Mouse (Mus musculus) right cerebral cortex, postnatal 4 days (tissue): ENCODE measurements around the gene Cyp2t4.

Source experiments
- DNase-seq: peaks from one replicate; pipeline ENCODE4 v3.0.0-alpha.2; 2022

The Cyp2t4 gene

DNA sequence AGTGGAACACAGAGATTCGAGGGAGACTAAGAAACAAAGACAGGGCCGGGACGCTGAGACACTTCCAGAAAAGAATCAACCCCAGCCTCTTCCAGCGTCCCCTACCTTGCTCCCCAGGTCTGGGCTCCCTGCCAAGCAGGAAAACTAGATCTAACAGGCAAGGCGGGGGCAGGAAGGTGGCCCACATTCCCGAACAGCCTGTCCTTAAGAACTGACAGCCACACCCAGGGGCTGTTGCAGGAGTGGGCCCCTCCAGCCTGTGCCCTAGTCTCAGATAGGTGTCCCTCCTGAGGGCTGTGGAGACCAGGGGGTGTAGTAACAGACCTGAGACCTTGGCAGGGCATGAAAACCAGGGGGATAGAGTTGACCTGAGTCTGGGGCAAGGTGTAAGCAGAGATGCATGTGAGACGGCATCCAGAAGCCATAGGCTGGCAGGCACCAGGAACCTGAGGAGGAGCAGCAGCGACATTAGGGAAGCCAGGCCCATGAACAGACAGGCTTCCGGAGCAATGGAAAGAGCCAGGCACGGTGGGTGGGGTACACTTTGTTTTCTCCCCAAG, at the start of gene Cyp2t4:
Gene Cyp2t4 (plus strand): TSS at position 510 of the 560 bp plus-strand sequence.
- no peak for DNase-seq

DNA sequence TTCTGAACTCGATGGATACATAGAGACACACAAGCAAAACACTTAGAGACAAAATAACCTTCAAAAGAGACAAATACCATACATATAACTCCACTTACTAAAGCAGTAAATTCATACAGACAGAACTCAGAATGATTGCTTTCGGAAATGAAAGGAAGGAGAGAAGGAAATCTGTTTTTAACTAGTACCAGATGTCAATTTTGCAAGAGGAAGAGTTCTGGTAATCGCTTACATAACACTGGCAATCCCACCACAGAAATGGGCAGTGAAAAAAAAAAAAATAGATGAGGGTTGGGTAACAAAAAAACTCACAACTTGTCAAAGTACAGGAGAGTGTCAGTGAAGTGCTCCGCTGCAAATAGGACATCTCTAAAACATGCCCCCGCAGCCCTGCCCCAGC, 48.6 kb upstream of the Cyp2t4 start:
- no peak for DNase-seq

DNA sequence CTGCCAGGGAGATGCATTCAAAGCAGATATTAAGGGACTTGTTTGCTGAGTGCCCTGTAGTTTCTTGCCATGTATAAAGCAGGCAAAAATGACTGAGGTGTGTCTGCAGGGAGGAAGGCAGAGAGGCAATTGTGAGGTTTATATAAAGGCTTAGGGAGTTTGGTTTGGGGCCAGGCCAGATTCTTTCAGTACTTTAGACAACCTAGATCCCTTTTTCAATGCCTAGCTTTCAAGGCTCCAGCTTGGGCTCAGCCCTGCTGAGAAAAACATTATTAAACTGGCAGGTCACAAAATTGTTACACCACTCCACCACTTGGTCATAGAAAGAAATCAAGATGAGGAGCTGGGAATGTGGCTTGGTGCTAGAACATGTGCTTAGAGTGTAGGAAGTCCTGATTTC, 43.2 kb upstream of the Cyp2t4 start:
- DNase-seq = no peak

GRCm38 (mm10) chr7:27111038-27111437, 42.5 kb upstream of the Cyp2t4 start:
- DNase-seq = no peak

DNA sequence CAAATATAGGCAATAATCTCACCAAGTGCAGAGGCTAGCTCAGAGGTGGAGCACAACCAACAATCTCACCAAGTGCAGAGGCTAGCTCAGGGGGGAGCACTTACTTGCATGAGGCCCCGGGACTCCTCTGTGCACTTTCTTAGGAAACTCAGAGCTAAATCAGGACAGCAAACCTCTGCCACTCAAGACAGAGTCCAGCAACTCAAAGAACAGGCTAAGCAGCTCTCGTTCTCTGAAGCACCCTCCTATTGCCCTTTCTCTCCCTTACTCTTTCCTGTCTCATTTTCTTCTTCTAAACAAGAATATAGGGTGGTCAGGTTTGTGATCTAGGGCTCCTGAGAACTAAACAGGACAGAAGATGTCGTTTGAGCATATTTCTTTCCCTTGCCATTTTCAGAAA, 41.5 kb upstream of the Cyp2t4 start:
- DNase-seq = no peak

DNA sequence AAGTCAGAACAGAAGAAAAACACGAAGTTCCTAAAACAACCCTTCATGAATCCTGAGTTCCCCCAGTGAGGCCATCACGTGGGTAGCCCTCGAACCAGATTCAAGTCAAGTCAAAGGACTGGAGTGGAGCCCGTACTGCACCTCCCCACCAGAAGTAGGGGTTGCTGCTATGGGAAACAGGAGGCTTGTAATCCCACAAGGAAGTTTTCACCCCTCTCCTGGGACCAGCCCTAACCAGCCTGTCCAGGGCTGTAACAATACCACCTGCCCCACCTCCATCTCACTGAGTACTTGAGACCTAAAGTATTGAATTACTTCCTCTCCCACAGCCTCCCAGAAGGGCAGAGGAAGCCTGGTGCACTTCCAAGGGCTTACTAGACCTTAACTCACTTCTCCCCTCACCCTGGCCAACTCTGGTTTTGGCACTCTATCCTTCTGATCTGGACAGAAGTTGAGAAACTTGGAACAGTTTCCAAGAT, 35.4 kb upstream of the Cyp2t4 start:
- DNase-seq = no peak

GRCm38 (mm10) chr7:27119676-27120075, 33.8 kb upstream of the Cyp2t4 start, which contains the start of gene Cyp2f2:
Cyp2f2 (plus strand) TSS chr7:27119909.
- DNase-seq = no peak

DNA sequence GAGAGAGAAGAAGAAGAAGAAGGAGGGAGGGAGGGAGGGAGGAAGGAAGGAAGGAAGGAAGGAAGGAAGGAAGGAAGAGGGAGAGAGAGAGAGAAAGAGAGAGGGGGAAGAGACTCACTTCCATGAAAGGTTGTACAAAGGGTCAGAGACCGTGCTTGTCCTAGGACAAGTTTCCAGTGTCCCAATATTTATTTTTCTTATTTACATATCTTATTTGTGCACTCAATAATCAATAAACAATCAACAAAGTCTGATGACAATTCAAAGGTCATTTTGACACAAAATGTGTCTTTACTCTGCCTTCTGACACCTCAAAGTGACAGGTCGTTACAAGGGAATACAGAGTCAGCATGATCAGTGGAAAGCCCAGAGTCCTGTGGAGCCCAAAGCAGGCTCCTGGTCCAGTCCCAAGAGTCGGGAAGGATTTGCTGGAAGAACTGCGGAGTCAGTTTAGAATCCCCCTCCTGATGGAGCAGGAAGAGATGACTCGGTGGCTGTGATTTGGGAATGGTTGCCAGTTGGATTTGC, 29.1 kb upstream of the Cyp2t4 start:
- DNase-seq = no peak

- no peak for DNase-seq
Measured at GRCm38 (mm10) chr7:27124969-27125368, 28.5 kb upstream of the Cyp2t4 start.

DNA sequence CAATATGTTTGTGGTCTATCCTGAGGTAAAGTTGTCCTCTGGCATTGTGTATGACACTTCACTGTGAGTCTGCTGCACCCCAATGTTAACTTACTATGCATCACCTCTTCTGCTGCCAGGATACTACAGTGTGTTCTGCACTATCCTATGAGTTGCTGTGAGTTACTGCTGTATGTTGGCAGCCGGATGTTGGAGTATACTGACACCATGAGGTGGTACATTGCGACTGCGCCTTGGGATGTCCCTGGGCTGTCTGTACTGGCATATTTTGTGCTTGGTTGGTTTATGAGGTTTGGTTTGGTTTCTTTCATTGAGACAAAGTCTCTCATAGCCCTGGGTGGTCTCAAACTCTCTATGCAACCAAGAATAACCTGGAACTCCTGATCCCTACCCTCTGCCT, 25.4 kb upstream of the Cyp2t4 start:
- peak; percentile 28 for DNase-seq

DNA sequence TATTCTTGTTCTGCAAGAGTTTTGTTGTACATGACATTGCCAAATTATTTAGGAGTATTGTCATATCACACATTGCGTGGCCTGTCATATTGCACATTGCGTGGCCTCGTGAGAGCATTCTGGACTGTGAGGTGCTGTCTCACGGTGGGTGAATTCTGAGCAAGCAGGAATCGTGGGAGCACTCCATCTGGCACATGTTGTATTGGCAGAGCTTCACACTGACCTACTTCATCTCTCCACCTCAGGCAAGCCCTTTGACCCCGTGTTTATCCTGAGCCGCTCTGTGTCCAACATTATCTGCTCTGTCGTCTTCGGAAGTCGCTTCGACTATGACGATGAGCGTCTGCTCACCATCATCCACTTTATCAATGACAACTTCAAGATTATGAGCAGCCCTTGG, 24.6 kb upstream of the Cyp2t4 start:
- DNase-seq = no peak

- DNase-seq = no peak
Measured at GRCm38 (mm10) chr7:27129811-27130210, 23.7 kb upstream of the Cyp2t4 start.

DNA sequence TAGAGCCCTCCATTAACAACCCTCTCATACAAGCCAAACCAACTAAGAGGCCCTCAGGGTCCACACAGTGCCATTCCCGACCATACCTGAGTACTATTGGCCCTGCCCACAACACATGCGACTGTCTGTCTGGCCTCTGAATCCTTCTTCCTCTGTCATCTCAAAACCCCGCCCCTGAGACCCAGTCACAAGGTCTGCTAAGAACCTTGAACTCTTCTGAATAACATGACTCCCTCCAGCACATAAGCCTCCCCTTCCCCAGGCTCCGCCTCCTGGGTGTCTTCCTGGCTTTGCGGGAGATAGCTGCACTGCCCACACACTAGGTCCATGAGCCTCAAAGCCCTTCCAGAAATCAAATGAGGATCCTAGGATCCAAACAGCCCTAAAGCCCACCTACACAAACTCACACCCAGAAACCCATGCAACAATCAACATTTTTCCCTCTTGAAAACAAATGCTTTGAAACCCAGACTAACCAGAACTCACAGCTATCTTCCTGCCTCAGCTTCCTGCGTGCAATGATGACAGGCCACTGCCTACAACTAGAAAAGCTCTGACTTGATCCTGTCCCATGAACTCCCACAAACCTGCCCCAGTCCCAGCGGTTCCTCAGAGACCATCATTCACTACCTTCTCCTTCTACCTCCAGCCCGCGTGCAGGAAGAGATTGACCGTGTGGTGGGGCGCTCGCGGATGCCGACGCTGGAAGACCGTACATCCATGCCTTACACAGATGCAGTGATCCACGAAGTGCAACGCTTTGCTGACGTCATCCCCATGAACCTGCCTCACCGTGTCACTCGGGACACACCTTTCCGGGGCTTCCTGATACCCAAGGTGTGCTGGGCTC, 22.8 kb upstream of the Cyp2t4 start:
- DNase-seq = no peak

DNA sequence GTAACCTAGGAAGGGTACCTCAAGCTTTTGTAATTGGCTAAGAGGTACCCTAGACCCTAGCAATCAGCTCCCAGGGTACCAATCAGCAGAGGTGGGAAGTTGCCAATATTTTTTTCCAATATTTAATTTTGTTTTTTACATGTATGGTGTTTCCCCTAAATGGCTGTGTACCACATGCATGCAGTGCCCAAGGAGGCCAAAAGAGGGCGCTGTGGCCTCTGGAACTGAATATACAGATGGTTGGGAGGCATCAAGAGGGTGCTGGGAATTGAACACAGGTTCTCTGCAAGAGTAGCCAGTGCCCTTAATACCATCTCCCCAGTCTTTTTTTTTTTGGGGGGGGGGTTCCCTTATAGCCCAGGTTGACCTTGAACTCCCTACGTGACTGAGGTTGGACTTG, 22.1 kb upstream of the Cyp2t4 start:
- no peak for DNase-seq

GRCm38 (mm10) chr7:27132588-27132987, 20.9 kb upstream of the Cyp2t4 start:
- peak; percentile 76 for DNase-seq

DNA sequence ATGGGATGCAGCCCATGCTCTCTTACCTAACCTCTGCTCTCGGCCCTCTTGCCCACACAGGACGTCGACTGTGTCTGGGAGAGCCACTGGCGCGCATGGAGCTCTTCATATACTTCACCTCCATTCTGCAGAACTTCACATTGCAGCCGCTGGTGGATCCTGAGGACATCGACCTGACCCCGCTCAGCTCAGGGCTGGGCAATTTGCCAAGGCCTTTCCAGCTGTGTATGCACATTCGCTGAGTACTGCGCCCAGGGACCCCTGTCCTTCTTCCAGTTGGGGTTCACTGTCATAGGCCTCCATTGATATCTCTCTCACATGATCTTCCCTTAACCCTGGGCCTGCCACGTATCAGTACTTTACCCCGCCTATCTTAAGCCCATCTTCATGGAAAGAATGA, 20.4 kb upstream of the Cyp2t4 start:
- DNase-seq = no peak

DNA sequence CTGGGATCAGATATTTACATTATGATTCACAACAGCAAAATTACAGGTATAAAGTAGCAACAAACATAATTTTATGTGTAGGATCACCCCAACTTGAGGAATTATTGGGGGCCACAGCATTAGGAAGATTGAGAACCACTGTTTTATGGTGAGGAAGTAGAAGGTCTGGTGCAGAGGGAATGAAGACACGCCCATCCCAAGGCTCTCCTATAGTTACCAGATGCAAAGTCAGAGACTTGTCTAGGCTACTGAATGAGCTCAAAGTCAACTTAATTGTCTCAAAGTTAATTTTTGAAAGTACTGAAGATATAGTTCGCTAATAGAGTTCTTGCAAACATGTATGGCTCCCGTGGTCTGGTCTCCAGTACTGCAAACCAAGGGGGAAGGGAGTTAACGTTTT, 19.8 kb upstream of the Cyp2t4 start:
- DNase-seq = no peak

DNA sequence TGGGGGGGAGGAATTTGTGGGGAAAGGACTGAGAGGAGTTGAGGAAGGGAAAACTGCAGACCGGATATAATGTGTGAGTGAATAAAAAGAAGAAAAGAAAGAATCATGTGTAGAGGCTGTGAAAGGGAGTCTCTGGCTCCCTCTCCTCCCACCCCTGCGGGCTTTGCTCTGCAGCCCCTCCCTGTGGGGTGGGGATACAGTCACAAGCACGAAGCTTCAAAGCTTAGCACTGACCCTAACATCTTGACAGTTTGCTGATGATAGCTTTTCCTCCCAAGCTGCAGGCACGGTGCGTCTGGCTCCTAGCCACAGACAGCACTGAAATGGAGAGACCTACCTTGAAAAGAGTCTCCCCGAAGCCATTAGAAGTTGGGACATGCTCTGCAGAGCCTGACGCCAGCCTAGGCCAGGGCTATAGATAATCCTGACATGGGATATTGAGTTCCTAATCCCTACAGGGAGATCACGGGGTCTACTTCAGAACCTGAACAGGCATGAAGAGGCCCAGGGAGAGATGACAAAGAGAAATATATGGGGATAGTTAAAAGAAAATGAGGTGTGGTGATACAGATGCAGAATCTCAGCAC, 17.0 kb upstream of the Cyp2t4 start:
- no peak for DNase-seq

GRCm38 (mm10) chr7:27156005-27156404, 2.5 kb downstream of the Cyp2t4 start:
- DNase-seq = no peak

DNA sequence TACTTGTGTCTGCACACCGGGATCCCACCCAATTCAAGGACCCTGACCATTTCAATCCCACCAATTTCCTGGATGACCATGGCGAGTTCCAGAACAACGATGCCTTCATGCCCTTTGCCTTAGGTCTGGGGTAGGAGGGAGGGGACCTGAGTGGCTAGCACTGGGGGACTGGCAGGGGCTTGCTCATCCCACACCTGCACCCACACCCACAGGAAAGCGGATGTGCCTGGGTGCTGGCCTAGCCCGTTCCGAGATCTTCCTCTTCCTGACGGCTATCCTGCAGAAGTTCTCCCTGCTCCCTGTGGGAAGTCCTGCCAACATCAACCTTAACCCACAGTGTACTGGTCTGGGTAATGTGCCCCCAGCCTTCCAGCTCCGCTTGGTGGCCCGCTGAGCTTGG, 4.7 kb downstream of the Cyp2t4 start:
- DNase-seq = no peak

GRCm38 (mm10) chr7:27159256-27159655, 5.7 kb downstream of the Cyp2t4 start:
- no peak for DNase-seq

GRCm38 (mm10) chr7:27159882-27160281, 6.4 kb downstream of the Cyp2t4 start:
- DNase-seq = peak; percentile 88

- DNase-seq = no peak
Measured at GRCm38 (mm10) chr7:27160921-27161320, 7.4 kb downstream of the Cyp2t4 start.

DNA sequence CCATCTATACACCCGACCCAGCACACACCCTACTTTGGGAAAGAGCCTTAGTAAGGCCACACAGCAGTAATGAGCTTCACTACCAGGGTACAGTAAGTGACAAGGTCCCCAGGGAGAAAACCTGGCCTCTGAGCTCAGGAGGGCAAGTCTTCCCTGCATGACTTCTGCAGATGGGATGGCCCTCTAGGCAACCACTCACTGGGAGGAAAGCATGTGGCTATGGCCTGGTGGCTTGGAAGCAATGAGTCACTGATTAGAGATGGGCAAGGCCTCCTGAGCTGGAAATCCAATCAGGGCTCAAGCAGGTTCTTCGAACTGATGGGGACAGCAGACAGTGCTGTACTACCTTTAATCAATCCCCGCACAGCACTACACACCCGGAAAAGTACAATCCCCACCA, 8.2 kb downstream of the Cyp2t4 start:
- no peak for DNase-seq
